Mouse (Mus musculus) CH12.LX (cell line): ENCODE measurements at regions not wholly inside any gene's neighbourhood (a gene's known extent, or its start where the extent isn't known, plus 50 kb on each side); places are given as distances from the start of the nearest gene placed in this dataset.

ENCODE experiments used
- CTCF ChIP-seq, 2 experiments: IDR thresholded peaks in 1 of 2; conservative IDR thresholded peaks in 1 of 2; 2 replicates each; pipeline ENCODE4 v1.5.1; 2011 to 2012; ENCODE audit warnings: low read depth in 2 of 2, low read length in 2 of 2, improper control_type of control experiment in 1 of 2, inconsistent platforms in 1 of 2, mild to moderate bottlenecking in 1 of 2, moderate library complexity in 1 of 2
- EP300 ChIP-seq: IDR thresholded peaks from 2 replicates; pipeline ENCODE4 v1.6.1; 2011; ENCODE audit warnings: low read length, improper control_type of control experiment
- POLR2A ChIP-seq: IDR thresholded peaks from 2 replicates; pipeline ENCODE4 v1.6.1; 2011; ENCODE audit warnings: low read depth, mild to moderate bottlenecking, improper control_type of control experiment, low read length
- ZNF384 ChIP-seq: IDR thresholded peaks from 2 replicates; pipeline ENCODE4 v1.6.1; 2012; ENCODE audit warnings: low read depth, low read length, improper control_type of control experiment, inconsistent platforms

- TF ChIP-seq POLR2A (no peak), EP300 (no peak), CTCF (conservative IDR thresholded peaks at IDR 0.05 in 1 of 2, IDR thresholded peaks at IDR 0.05 in 1 of 2; ENCODE audit: low read depth in 2 of 2, low read length in 2 of 2) (no peak), ZNF384 (no peak)
These were observed 77.8 kb upstream of the Tyrp1 start for GRCm38 (mm10) chr4:80756114-80756513.
